Mouse (Mus musculus) midbrain, embryonic 11.5 days (tissue): Measurements from ENCODE around the gene Prkn. TPM values are rescaled to one million over a fixed set of nuclear protein-coding genes. Genes with fewer than 3 reads are reported as not detected.
A peak's percentile ranks its signal among the peaks of the same experiment; 100 is the strongest.

Experiments
- ATAC-seq: fragments of 200-750 bp; cut with Nextera tagmentation; 2 replicates; pipeline ENCODE4 v1.8.0; 2017; ENCODE audit warnings: moderate TSS enrichment, moderate library complexity; ENCODE audit not compliant: low FRiP score
- DNase-seq: peaks from one replicate; pipeline ENCODE4 v3.0.0; 2015; ENCODE audit warnings: low spot score; ENCODE audit errors: missing footprints
- H3K27ac ChIP-seq: fragments of 300-500 bp; sonication (generic); 2 replicates; pipeline ENCODE4 v1.5.1; 2014; ENCODE audit warnings: low read depth, low read length
- H3K27me3 ChIP-seq: fragments of 300-500 bp; sonication (generic); 2 replicates; pipeline ENCODE4 v1.6.1; 2014; ENCODE audit warnings: mild to moderate bottlenecking, low read length, moderate library complexity, mixed read lengths; ENCODE audit not compliant: control insufficient read depth, insufficient read depth
- H3K36me3 ChIP-seq: fragments of 300-500 bp; sonication (generic); 2 replicates; pipeline ENCODE4 v1.6.1; 2014; ENCODE audit warnings: mild to moderate bottlenecking, low read length, moderate library complexity, mixed read lengths; ENCODE audit not compliant: control insufficient read depth, insufficient read depth
- H3K4me1 ChIP-seq: fragments of 300-500 bp; sonication (generic); 2 replicates; pipeline ENCODE4 v1.6.1; 2014; ENCODE audit warnings: low read length; ENCODE audit not compliant: control insufficient read depth, insufficient read depth
- H3K4me2 ChIP-seq: fragments of 300-500 bp; sonication (generic); 2 replicates; pipeline ENCODE4 v1.6.1; 2014; ENCODE audit warnings: mild to moderate bottlenecking, moderate library complexity
- H3K4me3 ChIP-seq: fragments of 300-500 bp; sonication (generic); 2 replicates; pipeline ENCODE4 v1.5.1; 2014; ENCODE audit warnings: low read depth, low read length
- H3K9ac ChIP-seq: fragments of 300-500 bp; sonication (generic); 2 replicates; pipeline ENCODE4 v1.6.1; 2014; ENCODE audit warnings: low read length
- H3K9me3 ChIP-seq: fragments of 300-500 bp; sonication (generic); 2 replicates; pipeline ENCODE4 v1.6.1; 2016; ENCODE audit warnings: low read length; ENCODE audit not compliant: control insufficient read depth
- WGBS: fragments of 180-500 bp; shearing (Covaris S2); extraction: QIAGEN DNeasy Blood & Tissue Kit; methylation state at CpG from one replicate; pipeline ENCODE4 v1.1.7; 2014; 5-methylcytosine and 5-hydroxymethylcytosine counted together
- polyA plus RNA-seq: library from polyadenylated mRNA; unstranded; fragments of >200 nt; fragmentation: Nextera tagmentation; extraction: Ambion mirVana; gene quantifications from 2 replicates; pipeline ENCODE4 v1.2.1, GENCODE M21; 2014

Gene Prkn
- polyA plus RNA-seq: 0.82 and 0.98 TPM in 2 replicates

DNA sequence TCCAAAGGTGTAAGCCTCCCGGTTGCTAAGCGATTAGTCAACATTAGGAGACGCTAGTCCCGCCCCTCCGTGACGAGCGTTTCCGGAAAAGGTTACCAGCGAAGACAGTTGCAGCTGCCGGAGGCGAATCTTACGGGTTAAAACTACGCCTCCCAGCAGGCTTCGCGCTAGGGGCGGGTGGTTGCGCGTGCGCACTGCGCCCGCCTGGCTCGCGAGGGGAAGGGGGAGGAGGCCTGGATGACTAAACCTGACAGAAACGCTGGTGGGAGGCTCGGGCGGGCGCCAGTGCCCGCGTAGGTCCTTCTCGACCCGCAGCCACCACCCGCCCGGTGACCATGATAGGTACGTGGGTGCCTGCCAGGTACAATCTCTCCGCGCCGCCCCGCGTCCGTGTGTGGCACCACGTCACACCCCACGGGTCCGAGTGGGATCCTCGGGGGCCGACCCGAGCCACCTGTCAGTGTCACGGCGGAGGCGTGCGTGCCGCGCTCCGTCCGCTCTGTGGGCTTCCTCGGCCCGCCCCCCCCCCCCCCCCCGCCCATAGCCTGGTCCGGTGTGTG lies at the start of gene Prkn, which contains the start of gene Pacrg:
Gene Prkn, plus strand, starts transcription at position 237 of the 560 bp plus-strand sequence.
Gene Pacrg, minus strand, starts transcription at position 164 of the 560 bp plus-strand sequence.
- Histone ChIP-seq H3K4me2 (peak within 1 kb of the TSS; percentile 74), H3K4me3 (peak within 1 kb of the TSS; percentile 75), H3K27ac (no peak within 1 kb of the TSS), H3K9ac (peak within 1 kb of the TSS; percentile 74), H3K27me3 (no peaks in the 10 kb centered on the region), H3K9me3 (no peaks in the 10 kb centered on the region), H3K4me1 (peaks cover 7% of the 10 kb centered on the region), H3K36me3 (no peaks in the 10 kb centered on the region)
- under 1% methylated on average over 44 of the region's 58 CpGs for WGBS
- DNase-seq: peak; percentile 100
- ATAC-seq: peak; percentile 96

DNA sequence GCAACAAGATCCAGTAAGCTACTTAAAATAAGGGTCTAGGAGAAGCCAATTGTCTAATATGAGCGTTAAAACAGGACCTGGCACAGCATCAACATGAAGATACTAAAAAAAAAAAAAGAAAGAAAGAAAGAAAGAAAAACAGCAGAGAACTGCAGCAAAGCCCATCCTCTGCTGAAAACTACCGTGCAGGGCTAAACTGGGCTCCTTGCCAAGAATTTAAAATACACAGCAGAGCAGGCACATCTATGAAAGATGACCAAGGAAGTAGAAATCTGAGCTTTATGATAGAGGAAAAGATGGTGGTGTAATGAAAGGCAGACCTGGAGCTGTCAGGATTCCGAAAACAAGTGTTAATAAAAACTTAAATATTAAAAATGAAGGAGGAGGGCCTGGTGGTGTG lies 48.5 kb upstream of the Prkn start:
- no peaks in the 10 kb centered on the region for H3K4me1 ChIP-seq
- 75% methylated on average over 3 of the region's 3 CpGs for WGBS
- DNase-seq: no peak
- no peaks in the 10 kb centered on the region for H3K9me3 ChIP-seq
- H3K36me3 ChIP-seq: no peaks in the 10 kb centered on the region
- H3K4me3 ChIP-seq: no peak overlapping the region
- no peak for ATAC-seq
- H3K27me3 ChIP-seq: no peaks in the 10 kb centered on the region
- H3K4me2 ChIP-seq: no peak overlapping the region
- no peak overlapping the region for H3K27ac ChIP-seq
- H3K9ac ChIP-seq: no peak overlapping the region

DNA sequence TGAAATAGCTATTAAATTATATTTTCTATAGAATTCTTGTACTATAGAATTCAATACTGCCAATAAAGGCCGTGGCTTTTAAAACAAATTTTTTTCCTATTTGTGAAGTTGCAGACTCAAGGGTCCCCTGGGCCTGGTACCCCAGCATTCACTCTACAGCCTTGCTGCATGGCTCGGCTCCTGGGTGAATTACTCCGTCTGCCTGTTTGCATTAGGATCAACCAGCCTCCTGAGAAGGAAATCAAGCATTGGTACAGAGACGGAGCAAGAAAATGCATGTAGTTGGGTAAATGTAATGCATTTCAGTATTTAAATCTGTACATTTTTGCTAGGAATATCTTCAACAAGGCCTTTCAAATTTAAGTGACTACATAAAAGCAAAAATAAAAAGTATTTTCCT lies 33.5 kb upstream of the Prkn start:
- H3K9ac ChIP-seq: no peak overlapping the region
- DNase-seq (no peak), ATAC-seq (no peak)
- no peak overlapping the region for H3K27ac ChIP-seq
- no peak overlapping the region for H3K4me2 ChIP-seq
- H3K4me1 ChIP-seq: no peaks in the 10 kb centered on the region
- H3K27me3 ChIP-seq: no peaks in the 10 kb centered on the region
- H3K36me3 ChIP-seq: no peaks in the 10 kb centered on the region
- H3K4me3 ChIP-seq: no peak overlapping the region
- no peaks in the 10 kb centered on the region for H3K9me3 ChIP-seq
- 76% methylated on average over 4 of the region's 4 CpGs for WGBS

DNA sequence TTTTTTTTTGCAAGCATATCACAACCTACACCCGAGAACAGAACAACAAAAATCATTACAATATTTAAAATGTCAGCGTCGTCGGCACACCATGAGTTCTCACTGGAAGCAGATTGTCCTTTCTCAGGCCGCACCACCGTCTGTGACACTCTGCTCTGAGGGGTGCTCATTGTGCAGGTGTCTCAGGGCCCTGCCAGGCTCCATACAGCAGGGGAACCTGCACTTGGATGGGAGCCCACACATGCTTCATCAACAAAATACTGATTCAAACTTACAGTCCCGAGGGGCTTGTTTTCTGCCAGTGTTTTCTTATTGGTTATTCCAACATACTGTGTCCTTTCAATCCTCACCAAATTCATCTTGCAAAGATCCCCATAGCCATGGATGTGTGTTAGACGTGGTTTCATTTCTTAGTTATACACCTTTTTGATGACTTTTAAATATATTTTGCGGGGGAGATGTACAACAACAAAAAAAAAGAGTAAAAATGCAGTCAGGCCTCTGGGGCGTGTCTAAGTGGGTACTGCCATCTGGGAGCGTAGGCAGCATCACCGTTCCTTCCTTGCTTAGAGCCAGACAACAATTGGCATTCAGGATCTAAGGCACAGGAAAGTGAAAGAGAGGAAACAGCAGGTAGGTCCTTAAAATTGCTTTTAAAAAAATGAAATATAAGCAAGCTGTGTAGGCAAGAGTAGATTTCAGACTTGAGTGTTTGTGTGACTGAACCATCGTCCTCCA lies 32.8 kb upstream of the Prkn start:
- H3K36me3 ChIP-seq: no peaks in the 10 kb centered on the region
- 90% methylated on average over 13 of the region's 13 CpGs for WGBS

DNA sequence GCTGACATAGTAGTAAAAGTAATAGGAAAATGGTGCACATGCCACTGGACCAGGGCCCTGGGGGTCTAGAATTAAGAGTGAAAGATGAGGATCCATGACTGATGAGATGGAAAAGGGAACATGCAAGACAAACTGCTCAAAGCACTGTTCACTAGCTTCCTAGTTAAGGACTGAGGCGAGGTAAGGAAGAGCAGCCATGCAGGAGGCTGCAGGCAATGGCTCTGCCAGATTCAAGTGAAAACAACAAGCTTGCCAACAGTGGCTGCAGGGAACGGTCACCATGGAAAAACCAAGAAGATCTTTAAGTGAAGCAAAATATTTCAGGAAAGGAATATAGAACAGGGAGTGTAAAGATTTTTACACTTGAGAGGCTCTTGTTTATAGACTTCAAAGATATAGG lies 31.6 kb upstream of the Prkn start:
- Histone ChIP-seq H3K4me3 (no peak overlapping the region), H3K27me3 (no peaks in the 10 kb centered on the region), H3K9ac (no peak overlapping the region), H3K9me3 (no peaks in the 10 kb centered on the region), H3K4me2 (no peak overlapping the region), H3K27ac (no peak overlapping the region), H3K36me3 (no peaks in the 10 kb centered on the region), H3K4me1 (no peaks in the 10 kb centered on the region)
- DNase-seq (no peak), ATAC-seq (no peak)
- WGBS: 82% methylated on average over 2 of the region's 2 CpGs

More for the DNA sequence above, 32.8 kb upstream of the Prkn start:
- H3K27me3 ChIP-seq: no peaks in the 10 kb centered on the region
- no peaks in the 10 kb centered on the region for H3K9me3 ChIP-seq
- no peak overlapping the region for H3K4me3 ChIP-seq
- H3K27ac ChIP-seq: no peak overlapping the region
- DNase-seq: no peak
- no peaks in the 10 kb centered on the region for H3K4me1 ChIP-seq
- no peak overlapping the region for H3K4me2 ChIP-seq
- ATAC-seq: no peak
- H3K9ac ChIP-seq: no peak overlapping the region

DNA sequence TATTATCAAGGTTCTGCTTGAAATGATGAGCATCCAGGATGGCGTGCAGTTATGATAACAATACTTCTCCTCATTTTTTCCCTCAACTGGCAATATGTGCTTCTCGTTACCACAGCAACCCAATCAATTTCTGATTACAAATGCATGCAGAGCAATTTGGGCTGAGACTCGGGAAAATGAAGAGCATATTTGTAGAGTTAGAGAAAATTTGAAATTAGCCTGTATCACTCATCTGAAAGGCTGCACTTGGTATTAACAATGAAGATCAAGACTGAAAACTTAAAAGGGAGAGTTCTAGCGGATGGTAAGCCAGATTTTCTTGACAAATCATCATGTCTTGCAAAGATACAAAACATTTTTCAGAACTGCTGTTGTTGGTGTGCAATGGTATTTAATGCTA lies 21.2 kb upstream of the Prkn start:
- WGBS: 77% methylated on average over 4 of the region's 4 CpGs
- no peak overlapping the region for H3K9ac ChIP-seq
- H3K4me1 ChIP-seq: no peaks in the 10 kb centered on the region
- H3K4me3 ChIP-seq: no peak overlapping the region
- no peaks in the 10 kb centered on the region for H3K9me3 ChIP-seq
- ATAC-seq (no peak), DNase-seq (no peak)
- no peak overlapping the region for H3K4me2 ChIP-seq
- no peak overlapping the region for H3K27ac ChIP-seq
- H3K27me3 ChIP-seq: no peaks in the 10 kb centered on the region
- H3K36me3 ChIP-seq: no peaks in the 10 kb centered on the region

DNA sequence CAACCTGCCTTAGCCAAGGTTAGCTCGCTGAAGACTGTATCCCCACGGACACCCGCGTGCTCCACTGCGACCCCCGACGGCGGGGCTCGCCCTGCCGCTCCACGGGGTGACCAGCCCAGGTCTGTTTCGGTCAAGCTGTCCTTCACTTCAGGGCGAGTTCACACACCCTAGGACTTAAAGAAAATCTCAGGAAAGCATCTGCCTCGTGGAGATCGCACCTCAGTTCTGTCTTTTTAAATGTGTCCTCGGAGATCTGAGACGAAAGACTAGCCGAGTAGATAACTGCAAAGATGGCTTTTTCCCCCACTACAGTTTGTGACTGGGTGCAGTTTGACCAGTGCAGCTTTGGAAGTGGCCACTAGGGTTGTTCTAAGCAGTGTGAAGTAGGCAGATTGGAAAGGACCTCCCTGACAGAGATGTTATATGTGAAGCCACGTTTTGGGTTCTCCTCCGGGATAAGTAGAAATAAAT lies 582 bp downstream of the Prkn start:
- ATAC-seq (peak; percentile 65), DNase-seq (peak; percentile 94)
- Histone ChIP-seq H3K9ac (peak overlapping the region; percentile 74), H3K9me3 (no peaks in the 10 kb centered on the region), H3K27me3 (no peaks in the 10 kb centered on the region), H3K36me3 (no peaks in the 10 kb centered on the region), H3K4me3 (peak overlapping the region; percentile 75), H3K4me1 (peaks cover 7% of the 10 kb centered on the region), H3K4me2 (peak overlapping the region; percentile 74), H3K27ac (no peak overlapping the region)
- WGBS: 4% methylated on average over 18 of the region's 20 CpGs

DNA sequence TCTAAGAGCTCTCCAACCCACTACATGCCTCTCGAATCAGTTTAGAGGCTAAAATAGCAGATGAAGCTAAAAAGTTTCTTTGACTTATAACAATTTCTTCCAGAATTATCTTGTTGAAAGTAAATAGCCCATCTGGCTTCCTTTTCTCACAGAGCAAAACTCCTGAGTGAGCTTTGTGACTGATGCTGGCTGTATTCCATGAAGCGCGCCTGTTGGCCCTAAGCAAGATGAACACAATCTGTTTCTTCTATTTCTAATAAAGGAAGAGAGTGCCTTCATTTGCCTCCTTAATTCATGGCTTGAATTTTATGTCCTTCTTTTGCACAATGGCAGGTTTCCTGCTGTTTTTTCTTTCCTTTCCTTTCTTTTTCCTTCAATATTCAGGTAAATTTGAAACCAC lies 14.0 kb downstream of the Prkn start:
- no peak overlapping the region for H3K9ac ChIP-seq
- no peak overlapping the region for H3K4me3 ChIP-seq
- ATAC-seq (no peak), DNase-seq (no peak)
- no peaks in the 10 kb centered on the region for H3K36me3 ChIP-seq
- 96% methylated on average over 3 of the region's 3 CpGs for WGBS
- no peaks in the 10 kb centered on the region for H3K4me1 ChIP-seq
- no peak overlapping the region for H3K27ac ChIP-seq
- no peak overlapping the region for H3K4me2 ChIP-seq
- H3K9me3 ChIP-seq: no peaks in the 10 kb centered on the region
- H3K27me3 ChIP-seq: no peaks in the 10 kb centered on the region
